Mouse (Mus musculus): ENCODE measurements around the gene Zfp750. TPM values are rescaled to one million over a fixed set of nuclear protein-coding genes. Genes with fewer than 3 reads are reported as not detected.

Zfp750 gene
- total RNA-seq, 1 experiment from 2014 or later, result not detected

GRCm38 (mm10) chr11:121543922-121544321, 24.8 kb upstream of the Zfp750 start:
- ATAC-seq (ENCODE audit: extremely low read depth, insufficient number of reproducible peaks, low FRiP score, poor library complexity, severe bottlenecking), result no peak

DNA sequence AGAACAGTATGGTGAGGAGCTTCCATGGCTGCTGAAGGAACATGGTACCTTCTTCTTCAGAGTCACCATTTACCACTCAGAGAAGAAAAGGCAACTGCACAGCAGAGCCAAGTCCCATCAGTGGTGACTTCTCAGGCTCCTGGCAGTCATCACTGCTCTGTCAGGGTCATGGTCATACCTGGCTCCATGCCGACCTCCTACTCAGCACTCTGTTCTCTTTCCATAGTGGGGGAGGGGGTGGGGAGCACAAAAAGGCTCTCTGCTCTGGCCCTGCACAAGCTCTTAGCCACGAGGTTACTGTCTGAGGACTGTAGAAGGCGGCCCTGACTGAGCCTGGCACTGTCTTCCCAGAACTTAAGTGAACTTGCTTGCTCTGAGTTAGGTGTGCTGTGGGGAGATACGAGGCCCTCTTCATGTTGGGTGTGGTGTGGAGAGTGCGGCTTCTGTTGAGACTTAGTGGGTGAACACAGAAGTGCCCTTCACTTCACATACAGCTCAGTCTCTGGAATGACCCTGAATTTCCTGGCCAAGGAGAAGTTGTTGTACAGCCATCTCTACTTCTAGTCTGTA, 24.2 kb upstream of the Zfp750 start:
- ATAC-seq (ENCODE audit: extremely low read depth, insufficient number of reproducible peaks, low FRiP score, poor library complexity, severe bottlenecking), result no peak

- no peak for ATAC-seq (ENCODE audit: extremely low read depth, insufficient number of reproducible peaks, low FRiP score, poor library complexity, severe bottlenecking)
These were observed 23.3 kb upstream of the Zfp750 start for GRCm38 (mm10) chr11:121542471-121542870.

DNA sequence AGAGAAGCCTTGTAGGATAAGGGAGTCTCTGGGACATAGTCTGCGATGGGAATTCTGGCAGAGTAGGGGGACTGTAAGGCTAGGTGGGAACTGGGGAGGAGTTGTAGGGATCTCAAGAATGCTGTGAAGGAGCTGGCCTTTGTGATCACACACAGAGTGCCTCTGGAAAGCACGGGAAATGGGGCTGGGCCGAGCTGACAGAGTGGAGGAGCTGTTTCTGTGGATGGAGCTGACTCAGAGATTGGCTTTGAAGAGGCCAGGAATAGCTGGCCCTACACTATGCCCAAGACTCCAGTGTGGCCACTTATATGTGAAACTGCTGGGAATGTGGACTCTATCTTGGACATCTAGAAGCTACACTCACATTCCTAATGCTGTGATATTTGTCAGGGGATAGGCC, 17.4 kb upstream of the Zfp750 start:
- no peak for ATAC-seq (ENCODE audit: extremely low read depth, insufficient number of reproducible peaks, low FRiP score, poor library complexity, severe bottlenecking)

DNA sequence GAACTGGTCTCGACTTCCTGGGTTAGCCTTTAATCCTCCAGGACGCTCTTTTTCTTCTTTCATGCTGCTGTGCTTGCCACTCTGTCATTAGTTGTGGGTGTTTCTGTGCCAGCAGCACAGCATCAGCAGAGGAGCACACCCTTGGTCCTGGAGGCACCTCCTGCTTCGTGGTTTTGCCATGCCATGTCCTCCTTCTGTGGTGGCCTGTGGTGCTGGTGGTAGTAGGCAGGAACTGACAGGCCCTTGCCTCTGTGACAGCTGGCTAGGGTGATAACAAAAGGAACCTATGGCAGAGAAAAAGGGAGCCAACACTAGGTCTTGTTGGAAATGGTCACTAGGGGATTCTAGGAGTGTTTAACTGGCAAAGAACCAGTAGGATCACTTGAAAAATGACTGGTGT, 10.6 kb upstream of the Zfp750 start:
- ATAC-seq (ENCODE audit: extremely low read depth, insufficient number of reproducible peaks, low FRiP score, poor library complexity, severe bottlenecking), result no peak

- no peak for ATAC-seq (ENCODE audit: extremely low read depth, insufficient number of reproducible peaks, low FRiP score, poor library complexity, severe bottlenecking)
These were observed 5.1 kb upstream of the Zfp750 start for GRCm38 (mm10) chr11:121524191-121524590.

DNA sequence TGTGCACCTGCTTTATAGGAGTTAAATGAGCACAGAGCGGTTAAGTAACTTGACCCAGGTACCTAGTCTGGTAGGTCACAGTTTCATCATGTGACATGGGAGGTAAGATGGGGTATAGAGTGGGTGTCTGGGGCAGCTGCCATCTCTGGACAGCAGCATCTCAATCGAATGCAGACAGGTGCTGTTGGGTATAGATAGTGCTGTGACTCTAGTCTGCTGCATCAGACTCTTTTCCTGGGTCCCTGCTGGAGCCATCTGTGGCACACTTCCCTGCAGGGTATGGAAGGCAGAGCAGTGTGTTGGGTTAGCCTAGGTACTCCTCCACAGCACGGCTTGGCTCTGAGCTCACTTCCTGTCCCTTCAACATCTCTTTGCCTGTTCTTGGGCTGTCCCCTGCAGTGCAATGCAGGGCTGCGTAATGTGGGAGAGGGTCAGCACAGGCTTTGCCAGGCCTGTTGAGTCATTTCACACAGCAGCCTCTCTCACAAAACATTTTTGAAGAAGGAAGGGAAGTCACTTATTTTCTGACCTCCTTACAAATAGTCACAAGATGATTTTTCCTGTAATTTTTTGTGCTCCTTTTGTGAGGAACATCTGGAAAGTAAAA, 3.1 kb upstream of the Zfp750 start:
- no peak for ATAC-seq (ENCODE audit: extremely low read depth, insufficient number of reproducible peaks, low FRiP score, poor library complexity, severe bottlenecking)

DNA sequence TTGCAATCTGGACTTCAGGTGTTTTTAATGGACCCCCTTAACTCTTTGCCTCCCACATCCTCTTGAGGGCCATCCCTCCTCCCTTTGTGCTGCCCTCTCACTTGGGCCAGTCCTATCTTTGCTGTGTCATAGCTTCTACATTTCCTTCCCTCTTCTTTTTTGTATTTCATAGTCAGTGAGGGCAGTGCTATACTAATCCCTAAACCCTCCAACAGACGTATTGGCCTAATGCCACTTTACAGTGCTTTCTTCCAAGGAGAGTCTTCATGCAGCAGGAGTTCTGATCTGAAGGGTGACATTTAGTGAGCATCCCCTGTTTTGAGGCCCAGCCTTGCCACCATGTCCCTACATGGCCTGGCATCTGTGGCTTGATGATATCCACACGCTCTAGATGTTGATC, 1.6 kb upstream of the Zfp750 start:
- ATAC-seq (ENCODE audit: extremely low read depth, insufficient number of reproducible peaks, low FRiP score, poor library complexity, severe bottlenecking), result no peak

DNA sequence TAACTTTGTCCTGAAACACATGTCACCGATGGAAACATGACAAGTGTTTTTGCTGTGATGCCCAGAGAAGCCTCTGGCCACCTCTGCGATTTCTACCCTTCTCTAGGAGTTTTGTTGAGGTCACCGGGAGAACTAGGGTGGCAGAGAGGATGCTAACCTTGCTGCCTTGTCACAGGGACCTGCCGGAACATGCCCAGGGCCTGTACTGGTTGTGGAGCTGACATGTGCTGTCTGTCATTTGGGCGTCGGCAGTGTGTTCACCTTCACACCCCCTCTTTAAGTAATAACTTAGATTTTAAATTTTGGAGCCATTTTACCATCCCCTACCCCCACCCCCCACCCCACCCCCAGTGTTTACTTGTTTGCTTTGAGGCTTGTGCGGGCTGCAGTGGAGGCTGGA, 570 bp upstream of the Zfp750 start:
- ATAC-seq (ENCODE audit: extremely low read depth, insufficient number of reproducible peaks, low FRiP score, poor library complexity, severe bottlenecking), result no peak

- ATAC-seq (ENCODE audit: extremely low read depth, insufficient number of reproducible peaks, low FRiP score, poor library complexity, severe bottlenecking), result peak; percentile 59; the same call in 1 of the 2 replicates
These were observed 1.3 kb downstream of the Zfp750 start for GRCm38 (mm10) chr11:121517687-121518465.

DNA sequence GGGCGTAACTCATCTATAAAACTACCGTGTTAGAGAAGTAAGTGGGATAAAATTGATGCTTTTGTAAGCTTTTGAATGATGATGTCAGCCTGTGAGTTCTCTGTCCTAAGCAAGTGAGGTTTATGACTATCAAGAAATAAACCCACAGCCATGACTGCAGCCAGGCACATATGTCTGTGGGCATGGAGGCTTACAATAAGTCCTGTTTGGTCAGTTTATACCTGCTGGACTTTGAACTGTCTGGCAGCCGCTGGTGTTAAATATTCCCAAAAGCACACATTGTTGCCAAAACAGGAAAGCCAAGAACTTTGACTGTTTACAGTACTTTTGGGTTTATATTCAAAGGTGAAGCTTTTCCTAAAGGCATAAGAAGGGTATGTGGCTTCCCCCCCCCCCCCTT, 2.2 kb downstream of the Zfp750 start:
- ATAC-seq (ENCODE audit: extremely low read depth, insufficient number of reproducible peaks, low FRiP score, poor library complexity, severe bottlenecking), result no peak

DNA sequence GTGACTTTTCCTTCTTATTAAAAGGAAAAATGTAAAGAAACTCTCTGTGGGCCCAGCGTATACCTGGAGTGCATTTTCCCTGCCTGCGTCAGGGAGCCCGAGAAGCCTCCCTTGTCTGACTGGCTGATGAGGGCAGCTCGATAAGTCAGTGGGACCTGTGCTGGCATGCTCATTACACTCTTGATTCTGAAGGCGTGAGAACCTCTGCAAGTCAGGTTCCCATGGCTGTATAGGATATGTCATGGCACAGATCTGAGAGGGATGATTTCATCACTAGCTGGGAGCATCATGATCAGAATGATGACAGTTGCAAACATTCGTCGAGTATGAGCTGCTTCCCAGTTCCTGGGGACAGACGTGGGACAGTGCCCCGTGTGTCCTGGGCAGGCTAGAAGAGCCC, 3.1 kb downstream of the Zfp750 start:
- ATAC-seq (ENCODE audit: extremely low read depth, insufficient number of reproducible peaks, low FRiP score, poor library complexity, severe bottlenecking), result 0 out of 2 replicates have a peak, but pooled peaks have one; percentile 11

GRCm38 (mm10) chr11:121512896-121513572, 6.1 kb downstream of the Zfp750 start:
- no peak for ATAC-seq (ENCODE audit: extremely low read depth, insufficient number of reproducible peaks, low FRiP score, poor library complexity, severe bottlenecking)

DNA sequence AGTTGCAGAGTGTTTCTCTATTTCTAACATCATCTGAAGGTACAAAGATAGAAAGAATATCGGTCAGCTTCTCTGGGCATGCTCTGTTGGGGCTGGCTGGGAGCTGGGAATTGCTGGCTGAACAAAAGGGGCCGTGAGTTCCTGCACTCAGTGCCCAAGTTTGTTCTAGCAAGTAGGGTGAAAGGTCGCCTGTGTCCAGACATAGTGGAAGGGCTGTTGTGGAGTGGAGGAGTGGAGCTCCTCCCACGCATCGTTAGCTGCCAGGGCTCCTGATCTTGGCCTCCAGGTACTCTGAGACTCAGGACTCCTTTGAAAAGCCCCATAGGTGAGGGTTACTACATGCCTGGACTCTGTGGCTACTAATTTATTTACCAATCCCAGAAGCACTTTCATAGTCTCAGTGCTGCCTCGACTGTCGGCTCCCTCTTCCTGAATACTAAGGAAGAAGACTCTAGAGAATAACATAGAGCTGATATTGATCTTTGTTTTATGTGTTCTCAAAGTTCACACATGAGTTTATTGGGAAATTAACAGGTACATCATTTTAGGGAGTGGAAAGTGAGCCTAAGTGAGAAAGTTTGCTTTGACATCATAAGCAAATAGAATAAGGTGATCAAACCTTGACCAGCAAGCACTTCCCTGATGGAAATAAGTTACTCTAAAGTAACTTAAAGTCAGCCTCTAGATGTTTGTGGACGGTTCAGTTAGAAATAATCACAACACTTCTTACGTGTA, 8.5 kb downstream of the Zfp750 start:
- no peak for ATAC-seq (ENCODE audit: extremely low read depth, insufficient number of reproducible peaks, low FRiP score, poor library complexity, severe bottlenecking)

GRCm38 (mm10) chr11:121508478-121508877, 10.7 kb downstream of the Zfp750 start:
- ATAC-seq (ENCODE audit: extremely low read depth, insufficient number of reproducible peaks, low FRiP score, poor library complexity, severe bottlenecking), result no peak

GRCm38 (mm10) chr11:121502000-121502860, 16.9 kb downstream of the Zfp750 start:
- ATAC-seq (ENCODE audit: extremely low read depth, insufficient number of reproducible peaks, low FRiP score, poor library complexity, severe bottlenecking), result no peak

GRCm38 (mm10) chr11:121501525-121501924, 17.6 kb downstream of the Zfp750 start:
- no peak for ATAC-seq (ENCODE audit: extremely low read depth, insufficient number of reproducible peaks, low FRiP score, poor library complexity, severe bottlenecking)

GRCm38 (mm10) chr11:121500595-121500994, 18.5 kb downstream of the Zfp750 start:
- ATAC-seq (ENCODE audit: extremely low read depth, insufficient number of reproducible peaks, low FRiP score, poor library complexity, severe bottlenecking), result no peak

All from neutrophil, adult 5-6 weeks (primary cell).